In genomic region chr17:48975055-48975454, GRCm38 (mm10) we compare ENCODE assay signal across 13 mouse cellular contexts. TPM values are rescaled to one million over a fixed set of nuclear protein-coding genes. Genes with fewer than 3 reads are reported as not detected.
A peak's percentile ranks its signal among the peaks of the same experiment; 100 is the strongest.
DNase-seq lines count a peak whose midpoint lies in the region; ATAC-seq and TF ChIP-seq lines count a peak whose summit lies in the region.
"Had no signal": no experiment of that assay in that cellular context is flagged by ENCODE, and none has a peak within 500 bp of the region (broad histone marks: within the 10 kb centered on the region; RNA-seq: fewer than 3 reads in every experiment).

No protein-coding gene starts in this region.

- no peaks in the 10 kb centered on the region for H3K36me3 ChIP-seq in kidney, embryonic 15.5 days
- H3K36me3 ChIP-seq in embryonic facial prominence, embryonic 13.5 days, result no peaks in the 10 kb centered on the region
- H3K36me3 ChIP-seq in forebrain, postnatal 0 days (ENCODE audit: insufficient read depth), result no peaks in the 10 kb centered on the region
- H3K36me3 ChIP-seq in midbrain, embryonic 14.5 days (ENCODE audit: control insufficient read depth, insufficient read depth, low read length), result no peaks in the 10 kb centered on the region

- TF ChIP-seq CTCF in forebrain, postnatal 0 days (IDR thresholded peaks at IDR 0.05; ENCODE audit: low read depth), result no peak

- no peak overlapping the region for H3K4me3 ChIP-seq in kidney, embryonic 15.5 days (replicated peaks)
- H3K4me3 ChIP-seq in embryonic facial prominence, embryonic 13.5 days, result no peak overlapping the region
- no peak overlapping the region for H3K4me3 ChIP-seq in forebrain, postnatal 0 days (ENCODE audit: low read depth, low read length)
- no peak overlapping the region for H3K4me3 ChIP-seq in midbrain, embryonic 14.5 days (replicated peaks; ENCODE audit: low read depth, low read length)
- H3K4me3 ChIP-seq: megakaryocyte, embryonic 14.5 days had no signal

- ATAC-seq in kidney, embryonic 15.5 days (replicated peaks; ENCODE audit: low FRiP score), result 0 out of 2 replicates have a peak, but pooled peaks have one; percentile 26
- no peak; the same call in 1 of the 2 replicates for ATAC-seq in embryonic facial prominence, embryonic 13.5 days (ENCODE audit: insufficient number of reproducible peaks, insufficient read depth, low FRiP score, low TSS enrichment, low read depth)
- ATAC-seq in forebrain, postnatal 0 days, result no peak
- ATAC-seq in midbrain, embryonic 14.5 days (ENCODE audit: low FRiP score, low TSS enrichment), result no peak

- no peak overlapping the region for H3K9ac ChIP-seq in kidney, embryonic 15.5 days
- H3K9ac ChIP-seq in embryonic facial prominence, embryonic 13.5 days, result no peak overlapping the region
- no peak overlapping the region for H3K9ac ChIP-seq in forebrain, postnatal 0 days
- H3K9ac ChIP-seq in midbrain, embryonic 14.5 days (replicated peaks; ENCODE audit: low read length), result no peak overlapping the region
- H3K9ac ChIP-seq: liver, embryonic 14.5 days had no signal

- 49% methylated on average over 4 of the region's 4 CpGs for WGBS in kidney, embryonic 15.5 days
- WGBS in embryonic facial prominence, embryonic 13.5 days, result 58% methylated on average over 4 of the region's 4 CpGs
- WGBS in forebrain, postnatal 0 days, result 22% methylated on average over 4 of the region's 4 CpGs
- WGBS in midbrain, embryonic 14.5 days, result 61% methylated on average over 4 of the region's 4 CpGs

- no peaks in the 10 kb centered on the region for H3K27me3 ChIP-seq in kidney, embryonic 15.5 days
- no peaks in the 10 kb centered on the region for H3K27me3 ChIP-seq in embryonic facial prominence, embryonic 13.5 days
- H3K27me3 ChIP-seq in forebrain, postnatal 0 days (ENCODE audit: insufficient read depth, low read length), result no peaks in the 10 kb centered on the region
- no peaks in the 10 kb centered on the region for H3K27me3 ChIP-seq in midbrain, embryonic 14.5 days (ENCODE audit: control insufficient read depth, insufficient read depth, low read length)
- H3K27me3 ChIP-seq: megakaryocyte, embryonic 14.5 days had no signal

- H3K4me1 ChIP-seq in kidney, embryonic 15.5 days, result peaks cover 52% of the 10 kb centered on the region
- peaks cover 36% of the 10 kb centered on the region for H3K4me1 ChIP-seq in embryonic facial prominence, embryonic 13.5 days
- peaks cover 26% of the 10 kb centered on the region for H3K4me1 ChIP-seq in forebrain, postnatal 0 days (ENCODE audit: insufficient read depth)
- H3K4me1 ChIP-seq in midbrain, embryonic 14.5 days (ENCODE audit: control insufficient read depth, insufficient read depth, low read length), result peaks cover 40% of the 10 kb centered on the region
- H3K4me1 ChIP-seq: megakaryocyte, embryonic 14.5 days had no signal

- no peaks in the 10 kb centered on the region for H3K9me3 ChIP-seq in kidney, embryonic 15.5 days (replicated peaks)
- no peaks in the 10 kb centered on the region for H3K9me3 ChIP-seq in embryonic facial prominence, embryonic 13.5 days
- no peaks in the 10 kb centered on the region for H3K9me3 ChIP-seq in forebrain, postnatal 0 days (ENCODE audit: low read length)
- H3K9me3 ChIP-seq in midbrain, embryonic 14.5 days (ENCODE audit: control insufficient read depth, low read length), result no peaks in the 10 kb centered on the region

- H3K27ac ChIP-seq in kidney, embryonic 15.5 days, result peak overlapping the region; percentile 81
- H3K27ac ChIP-seq in embryonic facial prominence, embryonic 13.5 days, result peak overlapping the region; percentile 48
- H3K27ac ChIP-seq in forebrain, postnatal 0 days (ENCODE audit: low read depth, low read length), result peak overlapping the region; percentile 31; the same call in 1 of the 2 replicates
- H3K27ac ChIP-seq in midbrain, embryonic 14.5 days (replicated peaks; ENCODE audit: low read depth, low read length), result peak overlapping the region; percentile 66
- H3K27ac ChIP-seq: liver, embryonic 14.5 days had no signal

- no peak overlapping the region for H3K4me2 ChIP-seq in kidney, embryonic 15.5 days
- H3K4me2 ChIP-seq in embryonic facial prominence, embryonic 13.5 days, result no peak overlapping the region
- no peak overlapping the region for H3K4me2 ChIP-seq in forebrain, postnatal 0 days (ENCODE audit: low read depth)
- H3K4me2 ChIP-seq in midbrain, embryonic 14.5 days (ENCODE audit: low read length), result no peak overlapping the region

- DNase-seq in kidney, postnatal 14 days, result no peak
- peak; percentile 22 for DNase-seq in forebrain, postnatal 0 days
- peak; percentile 20 for DNase-seq in midbrain, embryonic 14.5 days
- no peak for DNase-seq in cerebellum, adult 9-11 months
- no peak for DNase-seq in right cerebral cortex, postnatal 25 days
- no peak for DNase-seq in adrenal gland, adult 18-20 months (ENCODE audit: low spot score in 2 of 2)
- DNase-seq: layer of hippocampus, postnatal 36 days; thymus, adult 2 months had no signal

RNA-seq across cellular contexts. Expression of gene Lrfn2, which starts 42.9 kb away (rescaled TPM):
- 1.3 and 1.6 TPM in 2 replicates for polyA plus RNA-seq in kidney, embryonic 15.5 days (2015; fragmentation: Nextera tagmentation; extraction: Ambion mirVana)
- polyA plus RNA-seq in embryonic facial prominence, embryonic 13.5 days (2015; fragmentation: Nextera tagmentation; extraction: Ambion mirVana), result 0.96 and 1.0 TPM in 2 replicates
- total RNA-seq in forebrain, postnatal 0 days (2014; rRNA removed), result 28.5 and 28.7 TPM in 2 replicates
- 12.5 and 16.5 TPM in 2 replicates for polyA plus RNA-seq in forebrain, postnatal 0 days (2015; fragmentation: Nextera tagmentation; extraction: Ambion mirVana)
- 5.3 and 7.9 TPM in 2 replicates for polyA plus RNA-seq in midbrain, embryonic 14.5 days (2014; fragmentation: Nextera tagmentation; extraction: Ambion mirVana)
- under 1 TPM; 0.50 to 0.74 TPM for total RNA-seq in adrenal gland, adult 18-20 months (2021)
- polyA plus RNA-seq: C2C12 had no signal

Comparison
In these comparisons a context has a peak if more than half of its experiments do, and no peak if none do; other contexts are left out.
1. H3K27ac ChIP-seq: peak in every context shown above with its lines; median percentile 81 in kidney, embryonic 15.5 days; 66 in midbrain, embryonic 14.5 days; 48 in embryonic facial prominence, embryonic 13.5 days; 31 in forebrain, postnatal 0 days.
2. DNase-seq: peak in forebrain, postnatal 0 days (single experiment) and midbrain, embryonic 14.5 days (single experiment); none in kidney, postnatal 14 days (single experiment), cerebellum, adult 9-11 months (single experiment), right cerebral cortex, postnatal 25 days (single experiment) and adrenal gland, adult 18-20 months (0 of 2).